Mouse (Mus musculus): ENCODE measurements around the gene Idua.

Gene Idua

DNA sequence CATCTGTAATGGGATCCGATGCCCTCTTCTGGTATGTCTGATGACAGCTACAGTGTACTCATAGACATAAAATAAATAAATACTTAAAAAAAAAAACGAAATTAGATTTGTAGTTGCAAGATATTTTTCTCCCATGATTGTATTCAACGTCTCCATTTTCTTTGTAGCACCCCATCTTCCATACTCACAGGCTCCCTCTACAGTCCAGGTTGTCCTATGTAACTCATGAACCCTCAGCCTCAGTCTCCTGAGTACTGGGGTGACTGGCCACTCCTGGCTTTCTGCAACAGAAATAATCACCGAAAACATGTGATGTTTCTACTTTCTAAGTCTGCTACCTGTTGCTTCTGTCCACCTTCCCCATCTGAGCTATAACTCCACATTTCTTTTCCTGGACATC, 31.0 kb downstream of the Idua start:
- no peak for DNase-seq

DNA sequence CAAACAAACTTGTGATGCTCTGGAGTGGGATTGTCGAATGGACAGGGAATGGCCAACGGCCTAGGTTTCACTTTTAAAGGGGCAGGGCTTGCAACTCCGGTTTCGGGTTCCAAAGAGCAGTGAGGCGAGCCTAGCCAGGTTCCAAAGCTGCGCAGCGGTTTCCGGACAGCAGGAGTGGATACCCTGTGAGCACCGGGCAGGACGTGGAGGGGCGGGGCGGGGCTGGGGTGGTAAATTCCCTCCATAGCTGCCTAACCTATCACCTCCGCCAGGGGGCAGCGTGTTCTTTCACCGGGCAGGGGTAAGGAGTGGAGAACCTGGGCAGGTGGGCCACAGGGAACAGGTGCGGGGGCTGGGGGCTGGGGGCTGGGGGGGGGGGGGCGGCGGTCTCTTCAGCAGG, 32.1 kb downstream of the Idua start, which contains the start of gene Fgfrl1:
Gene Fgfrl1, plus strand, starts transcription at position 112 of the 400 bp plus-strand sequence.
- peak; percentile 39 to 59 for DNase-seq

DNA sequence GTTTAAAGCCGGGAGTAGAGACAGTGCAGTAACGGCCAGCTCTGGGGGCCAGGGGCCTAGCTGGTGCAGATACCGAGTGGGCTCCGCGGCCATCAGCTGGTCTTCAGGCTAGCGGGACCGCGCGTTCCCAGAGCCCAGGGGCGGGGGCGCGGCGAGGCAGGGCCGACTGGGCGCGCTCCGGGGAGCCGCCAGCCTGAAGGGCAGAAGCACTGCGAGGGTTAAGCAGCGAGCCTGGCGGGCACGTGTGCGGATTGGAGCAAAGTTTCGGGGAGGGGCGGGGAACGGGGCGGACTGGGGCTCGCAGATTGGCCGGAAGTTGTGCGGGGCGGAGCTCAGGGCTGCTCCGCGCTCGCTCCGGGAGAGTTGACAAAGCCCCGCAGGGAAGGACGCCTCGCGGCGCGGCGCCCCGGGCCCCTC, 33.7 kb downstream of the Idua start:
- DNase-seq = peak; percentile 78 to 79

DNA sequence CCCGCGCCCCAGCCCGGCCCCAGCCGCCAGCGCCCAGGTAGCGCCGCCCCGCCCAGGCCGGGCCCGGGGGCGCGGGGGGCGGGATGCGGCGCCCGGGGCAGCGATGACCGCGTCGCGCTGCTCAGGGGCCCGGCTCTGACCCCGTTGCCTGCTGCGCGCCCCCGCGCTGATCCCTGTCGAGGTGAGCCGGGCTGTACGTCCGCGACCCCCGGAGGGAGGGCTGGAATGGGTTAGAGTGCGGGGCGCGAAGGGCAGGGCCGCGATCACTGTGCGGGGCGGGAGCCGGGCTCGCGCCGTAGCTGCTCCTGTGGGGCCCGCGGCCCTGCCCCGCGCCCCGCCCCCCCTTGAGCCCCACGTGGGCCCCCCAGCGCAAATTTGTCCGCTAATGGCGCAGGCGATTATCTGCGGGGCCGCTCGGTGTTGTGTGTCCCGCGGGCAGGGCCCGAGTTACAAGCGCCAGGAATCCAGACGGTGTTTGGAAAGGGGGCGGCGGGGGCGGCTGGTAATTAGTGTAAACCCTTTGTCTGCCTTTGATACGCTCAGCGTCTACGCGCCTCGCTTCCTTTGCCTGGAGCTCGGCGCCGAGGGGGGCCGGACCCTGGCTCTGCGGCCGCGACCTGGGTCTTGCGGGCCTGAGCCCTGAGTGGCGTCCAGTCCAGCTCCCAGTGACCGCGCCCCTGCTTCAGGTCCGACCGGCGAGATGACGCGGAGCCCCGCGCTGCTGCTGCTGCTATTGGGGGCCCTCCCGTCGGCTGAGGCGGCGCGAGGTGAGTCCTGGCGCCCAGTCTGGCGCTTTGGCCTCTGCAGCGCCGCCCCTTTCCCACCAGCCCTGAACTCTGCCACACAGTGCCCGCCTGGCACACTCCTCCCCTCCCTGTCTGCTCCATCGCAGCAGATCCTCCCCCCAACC, 34.5 kb downstream of the Idua start:
- peak; percentile 30 for DNase-seq

DNA sequence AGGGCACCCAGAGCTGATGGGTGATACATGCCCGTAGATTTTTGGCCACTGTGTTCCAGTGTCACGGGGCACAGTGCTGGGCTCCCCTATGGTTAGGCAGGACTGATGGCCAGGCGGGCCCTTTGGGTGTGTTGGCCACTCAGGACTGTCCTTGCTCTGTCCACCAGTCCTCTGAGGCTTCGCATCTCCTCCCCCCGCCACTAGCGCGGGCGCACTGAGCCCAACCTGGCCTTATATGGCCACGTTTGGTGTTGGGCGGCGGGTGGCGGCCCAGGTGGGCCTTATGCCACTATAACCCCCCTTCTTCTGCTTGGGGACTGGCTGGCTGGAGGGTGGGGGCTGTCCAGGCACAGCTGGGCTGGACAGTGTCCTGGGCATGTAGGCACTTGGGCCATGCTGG, 35.7 kb downstream of the Idua start:
- no peak for DNase-seq

DNA sequence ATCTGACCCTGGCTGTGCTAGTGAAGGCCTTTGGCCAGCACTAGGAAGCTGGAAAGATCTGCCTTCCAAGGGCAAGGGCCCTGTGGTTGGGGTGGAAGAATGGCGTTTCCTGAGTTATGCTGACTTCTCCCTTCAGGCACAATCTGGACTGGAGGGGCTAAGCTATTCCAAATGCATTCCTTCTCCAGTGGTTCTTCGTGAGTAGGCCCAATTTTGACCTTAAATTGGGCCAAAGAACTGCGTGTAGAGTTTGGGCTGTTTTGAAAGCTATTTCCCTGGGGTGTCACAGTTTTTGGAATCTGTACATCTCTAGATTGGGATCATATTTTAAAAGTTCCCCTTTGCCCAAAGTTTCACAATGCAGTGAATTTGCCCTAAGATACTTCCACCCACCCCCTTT, 36.4 kb downstream of the Idua start:
- DNase-seq = no peak

DNA sequence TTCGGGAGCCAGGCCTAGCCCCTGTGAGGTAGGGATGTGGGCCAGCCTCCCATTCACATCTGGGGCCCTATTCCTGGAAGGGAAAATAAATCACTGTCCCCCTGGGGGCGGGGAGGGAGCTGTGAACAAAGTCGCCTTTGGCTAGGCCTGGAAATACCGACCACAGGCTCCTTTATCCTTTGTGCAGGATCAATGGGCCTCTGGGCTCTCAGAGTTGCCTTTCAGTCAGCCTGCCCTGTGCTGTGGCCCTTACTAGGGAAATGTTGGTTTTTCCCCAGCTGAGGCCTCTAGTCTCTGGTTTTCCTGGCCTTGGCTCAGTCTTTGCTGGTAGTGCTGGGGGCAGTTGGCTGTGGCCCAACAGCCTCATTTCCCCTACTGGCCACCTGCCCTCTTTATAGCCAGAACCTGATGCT, 37.2 kb downstream of the Idua start:
- no peak for DNase-seq

DNA sequence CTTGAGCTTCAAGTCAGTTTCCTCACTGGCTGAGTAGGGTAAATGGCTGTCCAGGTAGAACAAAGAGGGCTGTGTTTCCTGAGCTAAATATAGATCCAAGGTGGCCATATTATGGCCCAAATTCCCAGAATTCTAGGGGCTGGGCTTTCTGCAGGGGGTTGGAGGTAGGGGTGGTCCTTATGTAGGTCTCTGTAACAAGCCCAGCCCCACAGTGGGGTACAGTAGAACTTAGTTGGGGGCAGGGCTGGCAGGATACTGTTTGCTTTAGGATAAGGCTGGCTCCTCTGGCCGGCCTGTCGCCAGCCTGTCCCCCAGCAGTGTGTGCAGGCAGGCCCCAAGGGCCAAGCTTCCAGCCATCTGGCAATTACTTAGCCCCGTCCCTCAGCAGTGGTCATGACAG, 40.2 kb downstream of the Idua start:
- DNase-seq = no peak

DNA sequence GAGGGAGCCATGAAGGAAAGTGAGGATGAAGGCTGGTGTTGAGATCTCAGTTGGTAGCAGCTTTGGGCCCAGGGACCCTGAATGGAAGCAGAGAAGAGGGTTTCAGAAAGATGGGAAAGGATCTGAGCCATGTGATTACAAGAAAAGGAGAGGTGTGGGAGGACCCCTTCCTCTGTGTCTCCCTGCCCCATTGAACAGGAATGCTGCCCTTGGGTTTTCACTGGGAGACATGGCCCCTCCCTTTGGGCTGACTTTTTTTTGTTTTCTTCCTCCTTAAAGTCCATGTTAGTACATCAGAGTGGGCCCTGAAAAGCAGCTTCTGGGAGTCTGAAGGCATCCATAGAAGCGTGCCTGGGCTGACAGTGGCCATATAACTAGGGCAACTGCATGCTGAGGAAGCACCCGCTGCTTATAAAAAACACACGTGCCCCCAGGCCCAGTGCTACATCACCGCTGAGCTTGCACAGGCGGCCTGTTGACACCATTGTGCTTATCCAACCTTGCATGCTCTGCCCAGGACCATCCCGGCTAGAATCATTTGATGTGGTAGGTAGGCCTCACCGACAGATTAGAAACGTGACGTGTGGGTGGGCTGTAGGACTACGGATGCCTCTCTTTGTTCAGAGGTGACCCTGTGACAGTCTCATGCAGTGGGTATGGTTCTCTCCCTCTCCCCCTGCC, 41.4 kb downstream of the Idua start:
- no peak for DNase-seq

DNA sequence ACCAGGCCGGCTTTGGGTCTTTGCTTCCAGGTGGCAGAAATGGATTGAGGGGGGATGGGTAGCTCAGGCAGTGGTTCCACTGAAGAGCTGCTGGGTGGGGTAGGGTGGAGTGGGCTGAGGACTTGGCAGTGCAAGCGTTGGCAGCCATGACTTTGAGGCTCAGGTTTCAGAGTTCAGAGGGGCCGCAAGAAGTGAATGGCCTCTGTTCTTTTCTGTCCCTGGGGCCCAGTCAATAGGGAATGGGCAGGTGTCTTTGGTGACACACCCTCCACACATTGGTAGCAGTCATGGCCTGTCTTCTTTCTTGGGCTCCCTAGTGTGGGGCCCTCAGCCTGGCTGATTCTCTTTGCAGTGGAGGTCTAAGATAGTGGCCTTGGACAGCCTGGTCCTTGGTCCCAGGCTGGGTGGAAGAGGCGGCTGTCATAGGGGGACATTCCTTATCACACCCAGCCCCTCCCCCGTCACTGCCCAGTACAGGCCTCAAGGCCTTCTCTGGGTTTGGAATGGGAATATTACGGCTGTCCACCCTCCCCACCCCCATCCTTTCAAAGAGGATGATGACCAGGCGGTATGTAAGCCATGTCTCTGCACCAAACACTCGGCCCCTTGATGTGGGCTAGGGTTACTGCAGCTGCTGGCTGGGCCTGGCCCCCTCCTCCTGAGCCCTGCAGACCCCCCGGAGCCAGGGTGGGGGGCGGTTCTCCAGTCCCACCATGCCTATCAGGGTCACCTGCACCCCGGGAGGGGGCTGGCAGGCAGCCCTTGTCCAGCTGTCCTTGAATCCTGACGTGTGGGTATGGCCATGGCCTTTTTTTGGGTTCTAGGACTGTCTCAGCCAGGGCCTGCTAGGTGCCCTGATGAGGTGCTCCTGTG, 43.9 kb downstream of the Idua start:
- DNase-seq = no peak

DNA sequence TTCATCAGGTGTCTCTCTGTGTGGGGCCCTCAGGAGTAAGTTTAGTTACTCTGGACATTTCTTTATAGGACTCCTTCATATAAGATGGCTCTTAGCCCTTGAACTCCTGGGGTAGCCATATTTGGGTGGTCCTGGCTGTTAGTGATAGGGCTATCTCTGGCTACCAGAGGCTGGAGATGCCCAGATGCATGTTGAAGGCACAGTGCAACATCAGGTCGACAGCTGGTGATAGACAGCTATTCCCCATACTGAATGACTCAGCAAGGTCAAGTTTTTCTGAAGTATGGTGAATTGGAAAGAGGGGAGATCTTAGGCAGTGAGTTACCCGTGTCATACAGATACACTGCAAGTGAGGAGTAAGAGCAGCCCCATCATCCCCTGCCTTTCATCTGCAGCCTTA, 47.6 kb downstream of the Idua start:
- DNase-seq = no peak

DNA sequence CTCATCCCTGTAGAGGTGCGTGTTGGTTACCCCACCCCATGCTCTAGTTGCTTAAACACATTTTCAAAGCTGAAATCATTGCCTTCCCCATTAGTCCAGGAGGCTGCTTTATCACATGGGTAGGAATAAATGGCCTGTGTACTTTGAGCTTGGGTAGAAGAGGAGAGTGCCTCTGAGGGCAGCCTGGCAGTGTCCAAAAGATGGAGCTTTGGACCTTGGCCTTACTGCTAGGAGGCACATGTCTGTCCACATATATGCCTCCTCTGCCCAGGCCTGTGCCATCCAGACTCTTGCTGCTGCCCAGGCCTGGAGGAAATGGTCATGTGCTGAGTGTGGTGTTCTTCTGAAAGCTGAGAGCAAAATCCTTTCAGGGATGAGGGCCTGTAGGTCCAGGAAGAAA, 48.3 kb downstream of the Idua start:
- no peak for DNase-seq

DNA sequence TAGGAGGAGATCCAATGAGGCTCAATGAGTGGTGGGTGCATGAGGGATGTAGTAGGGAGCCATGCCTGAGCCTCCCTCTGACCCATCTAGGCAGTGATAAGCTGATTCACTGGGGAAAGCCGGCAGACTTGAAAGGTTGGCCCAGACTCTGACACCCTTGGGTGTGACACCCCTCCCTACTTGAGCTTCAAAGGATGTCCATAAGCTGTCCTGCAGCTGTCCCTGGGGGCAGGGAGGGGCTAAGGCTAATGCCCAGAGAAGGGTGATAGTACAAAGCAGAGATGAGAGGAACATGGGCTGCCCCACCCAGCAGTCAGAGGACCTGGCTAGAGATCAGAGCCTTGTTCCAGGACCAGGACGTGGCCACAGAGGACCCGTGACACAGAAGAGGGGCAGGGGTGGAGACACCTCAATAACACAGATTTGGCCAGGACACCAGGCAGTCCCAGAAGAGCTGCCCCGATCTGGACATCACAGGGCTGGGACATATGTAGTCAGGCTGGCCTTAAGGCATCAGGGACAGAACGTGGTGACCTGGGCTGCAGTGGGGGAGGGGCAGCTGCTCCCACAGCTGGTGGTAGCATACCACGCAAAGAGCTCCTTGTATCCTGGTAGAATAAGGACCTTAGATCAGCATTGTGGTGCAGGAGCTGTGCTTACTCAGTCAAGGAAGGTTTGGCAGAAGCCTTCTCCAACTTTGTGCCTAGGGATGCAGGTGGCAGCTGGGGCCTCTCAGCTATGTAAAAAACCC, 49.0 kb downstream of the Idua start:
- no peak for DNase-seq

DNA sequence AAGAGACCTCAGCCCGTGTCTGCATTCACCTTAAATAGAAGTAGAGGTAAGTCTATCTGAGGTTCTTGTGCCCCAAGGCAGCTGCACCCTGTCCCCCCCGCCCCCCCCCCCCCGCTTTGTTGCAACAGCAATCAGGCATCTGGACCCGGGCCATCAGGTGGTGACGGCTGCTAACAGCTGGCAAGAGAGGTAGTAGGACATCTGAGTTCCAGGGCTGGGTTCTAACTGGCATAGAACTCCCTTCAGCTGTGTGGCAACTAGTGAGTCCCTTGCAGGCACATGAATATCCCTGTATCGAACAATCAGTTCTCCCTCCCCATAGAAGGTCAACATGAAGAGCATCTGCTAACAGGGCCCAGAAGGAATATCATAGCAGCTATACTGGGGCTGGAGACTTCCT, 51.8 kb downstream of the Idua start:
- no peak for DNase-seq

DNA sequence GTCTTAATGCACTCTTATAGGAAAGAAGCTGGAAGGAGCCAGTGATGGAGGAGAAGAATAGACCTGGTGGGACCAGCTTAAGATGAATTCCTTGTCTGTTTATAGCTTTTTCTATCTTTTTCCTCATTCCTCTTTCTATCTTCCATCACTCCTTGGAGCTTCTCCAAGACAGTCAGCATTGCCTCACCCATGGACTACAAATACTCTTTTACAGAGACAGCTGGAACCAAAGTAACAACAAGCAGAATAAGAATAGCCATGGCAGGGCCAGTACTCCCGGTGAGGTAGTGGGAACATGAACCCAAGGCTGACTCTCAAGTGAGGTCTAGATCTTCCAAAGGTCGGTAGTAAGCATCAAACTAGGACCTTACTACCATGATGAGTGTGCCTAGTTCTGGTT, 53.0 kb downstream of the Idua start:
- no peak for DNase-seq

DNA sequence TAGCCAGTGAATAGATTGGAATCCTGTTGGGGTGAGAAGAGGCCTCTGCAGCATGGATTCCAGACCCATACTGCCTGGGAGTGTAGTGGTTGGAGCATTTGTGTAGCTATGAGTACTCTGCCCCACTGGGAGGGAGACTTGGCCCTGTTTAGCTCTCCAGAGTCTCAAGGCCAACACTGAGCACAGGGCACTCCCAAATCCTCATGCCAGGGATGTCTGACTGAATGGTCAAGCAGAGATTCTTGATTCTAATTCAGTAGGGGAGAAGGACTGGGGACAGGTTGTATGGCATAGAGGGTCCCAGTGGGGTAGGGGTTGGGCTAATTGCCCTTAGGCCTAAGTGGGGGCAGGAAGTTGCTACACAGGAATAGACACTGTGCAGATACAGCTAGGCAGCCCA, 53.6 kb downstream of the Idua start:
- DNase-seq = no peak

DNA sequence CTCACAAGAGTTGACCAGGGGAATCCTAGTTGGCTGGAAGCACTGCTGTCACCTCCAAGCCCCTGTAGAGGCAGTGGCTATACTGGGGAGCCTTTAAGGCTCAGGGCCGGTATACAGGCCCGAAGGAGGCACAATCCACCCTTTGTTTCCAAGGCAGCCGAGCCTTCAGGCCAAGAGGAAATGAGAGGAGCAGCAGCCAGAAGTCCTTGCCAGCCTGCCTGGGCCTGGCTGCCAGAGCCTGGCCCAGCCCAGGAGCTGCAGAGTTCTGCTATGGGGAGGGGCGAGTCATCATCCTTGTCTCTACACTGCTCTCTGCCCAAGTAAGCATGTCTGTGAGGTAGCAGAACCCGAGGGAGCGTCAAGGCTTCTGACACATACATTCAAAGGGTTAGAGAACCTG, 54.0 kb downstream of the Idua start:
- no peak for DNase-seq

DNA sequence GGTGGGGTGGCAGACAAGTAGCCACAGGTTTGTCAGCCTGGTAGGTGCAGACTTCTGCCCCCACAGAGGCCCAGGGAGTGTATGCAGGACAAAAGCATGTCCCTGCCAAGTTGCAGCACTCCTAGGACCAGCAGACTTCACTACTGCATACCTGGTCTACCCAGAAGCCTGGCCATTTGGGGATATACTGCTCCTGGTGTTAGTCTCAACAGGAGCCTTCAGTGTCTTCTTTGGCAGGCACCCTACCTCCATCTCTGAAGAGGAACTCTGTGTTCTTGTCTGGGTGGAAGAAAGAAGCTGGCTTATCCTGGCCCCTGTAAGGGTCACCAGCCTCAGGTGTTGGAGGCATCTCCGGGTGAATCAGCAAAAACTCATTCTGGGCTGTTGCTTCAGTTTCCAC, 55.8 kb downstream of the Idua start:
- no peak for DNase-seq

DNA sequence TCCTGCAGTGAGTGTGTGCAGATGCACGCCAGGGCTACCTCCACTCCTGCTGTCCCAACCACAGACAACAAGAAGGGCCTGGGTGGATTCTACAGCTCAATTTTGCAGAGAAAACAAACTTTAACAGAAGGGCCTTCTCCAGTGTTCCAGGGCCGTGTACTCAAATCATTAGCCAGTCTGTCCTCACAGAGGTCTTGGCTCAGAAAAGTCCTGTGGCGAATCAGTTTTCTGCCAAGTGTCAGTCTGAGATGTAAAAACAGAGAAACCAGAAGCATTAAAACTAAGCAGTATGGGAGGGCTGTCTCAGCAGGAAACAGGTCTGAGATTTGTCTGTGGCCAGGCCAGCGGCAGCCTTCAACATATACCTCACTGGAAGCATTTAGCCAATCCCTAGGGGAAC, 57.9 kb downstream of the Idua start:
- DNase-seq = no peak

DNA sequence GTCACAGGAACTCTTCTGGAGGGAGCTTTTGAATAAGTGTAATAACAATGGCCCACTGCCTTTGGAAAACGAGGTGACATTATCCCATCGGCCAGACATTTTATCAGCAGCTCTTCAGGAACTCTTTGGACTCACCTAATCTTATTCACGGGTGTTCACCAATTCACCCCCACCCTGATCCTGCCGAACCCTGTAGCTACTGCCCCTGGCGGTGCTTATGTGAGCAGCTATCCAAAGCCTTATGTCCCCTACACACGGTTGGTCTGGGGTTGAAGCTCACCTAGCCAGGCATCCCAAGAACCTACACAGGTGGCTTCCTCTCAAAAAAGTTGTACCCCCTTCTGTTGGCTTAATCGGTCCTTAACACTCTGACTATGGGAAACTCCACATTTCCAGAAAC, 59.6 kb downstream of the Idua start:
- DNase-seq = no peak

DNA sequence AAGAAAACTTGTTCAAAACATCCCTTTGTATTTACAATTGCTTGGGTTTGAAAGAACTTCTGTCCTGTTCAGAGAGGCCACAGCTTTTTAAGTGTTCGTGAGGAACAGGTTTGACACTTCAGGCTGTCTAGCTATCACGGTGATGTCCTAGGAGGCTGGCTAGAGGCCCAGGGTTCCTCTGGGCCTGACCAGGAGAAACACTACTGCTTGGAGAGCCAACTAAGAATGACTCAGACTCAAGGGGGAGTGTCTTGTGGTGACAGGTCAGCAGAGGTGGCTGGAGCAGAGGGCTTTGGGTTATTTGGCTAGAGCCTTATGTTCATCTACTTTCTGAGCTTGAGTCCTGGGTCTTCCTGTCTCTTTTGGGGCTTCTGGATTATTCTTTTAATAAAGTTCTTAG, 63.9 kb downstream of the Idua start:
- no peak for DNase-seq

DNA sequence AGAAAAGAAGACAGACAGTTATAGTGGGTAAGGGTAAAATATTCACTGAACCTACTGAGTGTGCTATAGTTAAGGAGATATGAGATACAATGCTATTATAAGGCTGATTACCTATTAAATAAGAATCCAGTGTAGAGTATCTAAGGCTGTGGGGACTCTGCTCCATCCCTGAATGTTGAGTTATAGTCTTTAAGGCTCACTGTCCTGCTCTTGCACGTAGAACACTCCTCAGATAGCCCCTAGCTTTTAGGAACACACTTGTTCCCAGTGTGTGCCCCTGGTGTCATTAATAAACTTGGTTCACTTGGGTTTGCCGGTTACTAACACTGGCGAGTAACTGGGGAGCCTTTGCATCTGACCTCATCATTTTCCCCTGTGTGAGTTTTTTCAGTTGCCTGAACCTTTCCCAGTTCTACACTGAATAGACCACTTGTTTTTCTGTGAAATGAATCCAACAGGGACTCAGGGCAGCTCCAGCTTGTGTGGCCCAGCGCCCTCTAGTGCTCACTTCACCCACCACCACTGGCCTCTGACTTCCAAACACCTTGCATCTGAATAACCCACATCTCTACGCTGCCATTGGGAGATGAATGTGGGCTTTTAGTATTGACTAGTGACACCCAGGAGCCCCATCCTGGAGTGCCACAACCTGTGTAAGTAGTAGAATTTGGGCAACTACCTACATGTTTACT, 66.6 kb downstream of the Idua start:
- DNase-seq = no peak

Measured in thymus, adult 18-20 months (tissue).